23 mouse cellular contexts compared by ENCODE assay signal in genomic region chr1:152570681-152571080, GRCm38 (mm10).
DNase-seq lines count a peak whose midpoint lies in the region; ATAC-seq and TF ChIP-seq lines count a peak whose summit lies in the region.
"Had no signal": no experiment of that assay in that cellular context is flagged by ENCODE, and none has a peak within 500 bp of the region (broad histone marks: within the 10 kb centered on the region; RNA-seq: fewer than 3 reads in every experiment).

No protein-coding gene starts in this region.

- peaks cover 44% of the 10 kb centered on the region for H3K4me1 ChIP-seq in heart, embryonic 15.5 days (replicated peaks)
- H3K4me1 ChIP-seq in lung, embryonic 16.5 days (replicated peaks; ENCODE audit: control insufficient read depth, insufficient read depth, low read length), result peaks cover 40% of the 10 kb centered on the region
- peaks cover 16% of the 10 kb centered on the region for H3K4me1 ChIP-seq in stomach, embryonic 14.5 days (ENCODE audit: control insufficient read depth, insufficient read depth, low read length)
- no peaks in the 10 kb centered on the region; the same call in 1 of the 2 replicates for H3K4me1 ChIP-seq in stomach, postnatal 0 days (replicated peaks; ENCODE audit: control insufficient read depth, insufficient read depth)

- TF ChIP-seq CTCF in stomach, postnatal 0 days (IDR thresholded peaks at IDR 0.05; ENCODE audit: low read depth), result no peak

- no peak for DNase-seq in heart, adult 11 months
- DNase-seq in lung, postnatal 25 days (ENCODE audit: low spot score), result no peak
- DNase-seq in stomach, postnatal 0 days (ENCODE audit: low spot score), result no peak
- DNase-seq: adrenal gland, adult 8-10 months; adrenal gland, postnatal 25 days; cerebellum, adult 2 months; cerebellum, adult 9-11 months; cerebellum, postnatal 25 days; gastrocnemius, postnatal 25 days; heart, adult 2 months had no signal

- H3K27ac ChIP-seq in heart, embryonic 15.5 days, result no peak overlapping the region
- no peak overlapping the region for H3K27ac ChIP-seq in lung, embryonic 16.5 days (ENCODE audit: low read length)
- no peak overlapping the region for H3K27ac ChIP-seq in stomach, embryonic 14.5 days (ENCODE audit: low read length)
- no peak overlapping the region; the same call in 1 of the 2 replicates for H3K27ac ChIP-seq in stomach, postnatal 0 days (replicated peaks)
- H3K27ac ChIP-seq: embryonic facial prominence, embryonic 12.5 days; embryonic facial prominence, embryonic 15.5 days; forebrain, embryonic 12.5 days; forebrain, embryonic 15.5 days; heart, embryonic 13.5 days; hindbrain, embryonic 12.5 days; hindbrain, embryonic 15.5 days had no signal

- no peaks in the 10 kb centered on the region for H3K9me3 ChIP-seq in heart, embryonic 15.5 days (replicated peaks)
- H3K9me3 ChIP-seq in lung, embryonic 16.5 days (ENCODE audit: control insufficient read depth, low read length), result no peaks in the 10 kb centered on the region
- H3K9me3 ChIP-seq in stomach, embryonic 14.5 days (ENCODE audit: control insufficient read depth, low read depth, low read length), result no peaks in the 10 kb centered on the region
- no peaks in the 10 kb centered on the region for H3K9me3 ChIP-seq in stomach, postnatal 0 days (ENCODE audit: control insufficient read depth, low read length)
- H3K9me3 ChIP-seq: embryonic facial prominence, embryonic 12.5 days; embryonic facial prominence, embryonic 15.5 days; forebrain, embryonic 12.5 days; forebrain, embryonic 15.5 days; heart, embryonic 10.5 days; heart, embryonic 13.5 days; hindbrain, embryonic 12.5 days; hindbrain, embryonic 15.5 days had no signal

- ATAC-seq in heart, embryonic 15.5 days (replicated peaks; ENCODE audit: insufficient number of reproducible peaks, insufficient read depth, low FRiP score, low read depth), result 0 out of 2 replicates have a peak, but pooled peaks have one; percentile 15
- peak; percentile 86 for ATAC-seq in lung, embryonic 16.5 days (ENCODE audit: low read depth)
- ATAC-seq in stomach, embryonic 14.5 days (ENCODE audit: insufficient number of reproducible peaks, insufficient read depth, low FRiP score, low read depth), result peak; percentile 40; the same call in 1 of the 2 replicates
- no peak for ATAC-seq in stomach, postnatal 0 days (ENCODE audit: low FRiP score, low TSS enrichment)
- ATAC-seq: activated CD4-positive, CD25-positive, alpha-beta regulatory T cell, adult 4 months; forebrain, embryonic 15.5 days had no signal

- H3K27me3 ChIP-seq in heart, embryonic 15.5 days, result no peaks in the 10 kb centered on the region
- H3K27me3 ChIP-seq in lung, embryonic 16.5 days (ENCODE audit: control insufficient read depth, insufficient read depth, low read depth, low read length), result no peaks in the 10 kb centered on the region
- H3K27me3 ChIP-seq in stomach, embryonic 14.5 days (ENCODE audit: control insufficient read depth, insufficient read depth, low read length), result no peaks in the 10 kb centered on the region
- H3K27me3 ChIP-seq in stomach, postnatal 0 days (ENCODE audit: control insufficient read depth, insufficient read depth, low read length), result no peaks in the 10 kb centered on the region
- H3K27me3 ChIP-seq: embryonic facial prominence, embryonic 12.5 days; embryonic facial prominence, embryonic 15.5 days; forebrain, embryonic 15.5 days; heart, embryonic 13.5 days; hindbrain, embryonic 12.5 days; hindbrain, embryonic 15.5 days had no signal

- no peak for TF ChIP-seq EP300 in stomach, postnatal 0 days (optimal IDR thresholded peaks at IDR 0.05)

- H3K9ac ChIP-seq in heart, embryonic 15.5 days, result no peak overlapping the region
- H3K9ac ChIP-seq in lung, embryonic 16.5 days (ENCODE audit: low read length), result no peak overlapping the region
- no peak overlapping the region for H3K9ac ChIP-seq in stomach, embryonic 14.5 days (replicated peaks; ENCODE audit: low read depth, low read length)
- no peak overlapping the region for H3K9ac ChIP-seq in stomach, postnatal 0 days (ENCODE audit: low read length)
- H3K9ac ChIP-seq: embryonic facial prominence, embryonic 12.5 days; embryonic facial prominence, embryonic 15.5 days; forebrain, embryonic 12.5 days; forebrain, embryonic 15.5 days; heart, embryonic 13.5 days; hindbrain, embryonic 12.5 days; hindbrain, embryonic 15.5 days had no signal

- H3K4me3 ChIP-seq in heart, embryonic 15.5 days, result no peak overlapping the region
- H3K4me3 ChIP-seq in lung, embryonic 16.5 days (ENCODE audit: low read length), result no peak overlapping the region
- no peak overlapping the region for H3K4me3 ChIP-seq in stomach, embryonic 14.5 days (ENCODE audit: low read depth, low read length)
- H3K4me3 ChIP-seq in stomach, postnatal 0 days (ENCODE audit: low read depth, low read length), result no peak overlapping the region
- H3K4me3 ChIP-seq: embryonic facial prominence, embryonic 12.5 days; embryonic facial prominence, embryonic 15.5 days; erythroblast, embryonic 14.5 days; forebrain, embryonic 12.5 days; forebrain, embryonic 15.5 days; heart, adult 2 months; heart, embryonic 10.5 days; heart, embryonic 13.5 days; hindbrain, embryonic 12.5 days; hindbrain, embryonic 15.5 days had no signal

- H3K36me3 ChIP-seq in heart, embryonic 15.5 days, result peaks cover 10% of the 10 kb centered on the region; the same call in 1 of the 2 replicates
- no peaks in the 10 kb centered on the region; the same call in 1 of the 2 replicates for H3K36me3 ChIP-seq in lung, embryonic 16.5 days (ENCODE audit: control insufficient read depth, insufficient read depth, low read length)
- H3K36me3 ChIP-seq in stomach, embryonic 14.5 days (ENCODE audit: control insufficient read depth, insufficient read depth, low read length), result peaks cover 4% of the 10 kb centered on the region; the same call in 1 of the 2 replicates
- H3K36me3 ChIP-seq in stomach, postnatal 0 days (ENCODE audit: control insufficient read depth, insufficient read depth, low read length), result no peaks in the 10 kb centered on the region
- H3K36me3 ChIP-seq: embryonic facial prominence, embryonic 12.5 days; embryonic facial prominence, embryonic 15.5 days; forebrain, embryonic 15.5 days; hindbrain, embryonic 12.5 days; hindbrain, embryonic 15.5 days had no signal

- 76% methylated on average over 9 of the region's 9 CpGs for whole genome bisulfite sequencing in heart, embryonic 15.5 days
- 52% methylated on average over 9 of the region's 9 CpGs for WGBS in lung, embryonic 16.5 days
- WGBS in stomach, embryonic 14.5 days, result 74% methylated on average over 9 of the region's 9 CpGs
- 70% methylated on average over 9 of the region's 9 CpGs for WGBS in stomach, postnatal 0 days

- no peak overlapping the region for H3K4me2 ChIP-seq in heart, embryonic 15.5 days
- no peak overlapping the region for H3K4me2 ChIP-seq in lung, embryonic 16.5 days (ENCODE audit: low read depth, low read length)
- H3K4me2 ChIP-seq in stomach, embryonic 14.5 days (replicated peaks; ENCODE audit: low read depth, low read length), result no peak overlapping the region
- H3K4me2 ChIP-seq in stomach, postnatal 0 days (replicated peaks; ENCODE audit: low read depth), result no peak overlapping the region
- H3K4me2 ChIP-seq: embryonic facial prominence, embryonic 12.5 days; embryonic facial prominence, embryonic 15.5 days; forebrain, embryonic 12.5 days; forebrain, embryonic 15.5 days; heart, embryonic 13.5 days; hindbrain, embryonic 12.5 days; hindbrain, embryonic 15.5 days had no signal
